Comparison of ENCODE assay signal across 30 mouse cellular contexts in genomic region chr6:124278291-124278690, GRCm38 (mm10). TPM values are rescaled to one million over a fixed set of nuclear protein-coding genes. Genes with fewer than 3 reads are reported as not detected.
DNase-seq lines count a peak whose midpoint lies in the region; ATAC-seq and TF ChIP-seq lines count a peak whose summit lies in the region.
"Had no signal": no experiment of that assay in that cellular context is flagged by ENCODE, and none has a peak within 500 bp of the region (broad histone marks: within the 10 kb centered on the region; RNA-seq: fewer than 3 reads in every experiment).

No protein-coding gene starts in this region.

- peak; percentile 93 for DNase-seq in heart, adult 11 months
- no peak for DNase-seq in heart, postnatal 14 days
- DNase-seq in liver, postnatal 0 days: no peak
- no peak for DNase-seq in liver, embryonic 11.5 days (ENCODE audit: low spot score)
- no peak for DNase-seq in left cerebral cortex, postnatal 14 days (ENCODE audit: low spot score in 2 of 2)
- no peak for DNase-seq in kidney, postnatal 4 days
- DNase-seq: adrenal gland, adult 2 months; adrenal gland, postnatal 10 days; adrenal gland, postnatal 25 days; cerebellum, adult 11 months; cerebellum, adult 18-20 months; cerebellum, adult 8-10 months; cerebellum, adult 9-11 months; cerebellum, postnatal 14 days; cerebellum, postnatal 36 days; embryo, embryonic 11 days had no signal

- H3K9me3 ChIP-seq in liver, postnatal 0 days (ENCODE audit: low read length): no peaks in the 10 kb centered on the region
- H3K9me3 ChIP-seq in liver, embryonic 11.5 days (ENCODE audit: control insufficient read depth, low read length): no peaks in the 10 kb centered on the region
- H3K9me3 ChIP-seq: embryonic facial prominence, embryonic 13.5 days; embryonic facial prominence, embryonic 15.5 days; forebrain, embryonic 10.5 days; forebrain, embryonic 12.5 days had no signal

- no peak for TF ChIP-seq CTCF in liver, postnatal 0 days (IDR thresholded peaks at IDR 0.05; ENCODE audit: low read depth)
- no peak for TF ChIP-seq CTCF in bone marrow macrophage, adult 2 months (IDR thresholded peaks at IDR 0.05; ENCODE audit: low read depth, low read length)

- no peak for TF ChIP-seq POLR2A in bone marrow macrophage, adult 2 months (IDR thresholded peaks at IDR 0.05; ENCODE audit: borderline replicate concordance, low read depth, low read length)

- H3K27me3 ChIP-seq in liver, postnatal 0 days (ENCODE audit: insufficient read depth, low read length): no peaks in the 10 kb centered on the region
- H3K27me3 ChIP-seq in liver, embryonic 11.5 days (replicated peaks; ENCODE audit: control insufficient read depth, insufficient read depth, low read length): no peaks in the 10 kb centered on the region
- H3K27me3 ChIP-seq: embryonic facial prominence, embryonic 13.5 days; embryonic facial prominence, embryonic 15.5 days; forebrain, embryonic 12.5 days had no signal

- no peaks in the 10 kb centered on the region for H3K4me1 ChIP-seq in liver, postnatal 0 days (ENCODE audit: insufficient read depth)
- H3K4me1 ChIP-seq in liver, embryonic 11.5 days (replicated peaks; ENCODE audit: control insufficient read depth, insufficient read depth, low read length): no peaks in the 10 kb centered on the region
- peaks cover 33% of the 10 kb centered on the region for H3K4me1 ChIP-seq in bone marrow macrophage, adult 2 months (ENCODE audit: control insufficient read depth, insufficient read depth, low read length)
- H3K4me1 ChIP-seq in brown adipose tissue, adult 24 weeks (ENCODE audit: control insufficient read depth, insufficient read depth, insufficient read length, low read length): no peaks in the 10 kb centered on the region
- H3K4me1 ChIP-seq: embryonic facial prominence, embryonic 13.5 days; embryonic facial prominence, embryonic 15.5 days; forebrain, embryonic 10.5 days; forebrain, embryonic 12.5 days had no signal

- no peak overlapping the region for H3K4me2 ChIP-seq in liver, postnatal 0 days (ENCODE audit: low read depth, low read length)
- H3K4me2 ChIP-seq in liver, embryonic 11.5 days: no peak overlapping the region
- H3K4me2 ChIP-seq: embryonic facial prominence, embryonic 13.5 days; embryonic facial prominence, embryonic 15.5 days; forebrain, embryonic 12.5 days had no signal

- ATAC-seq in liver, postnatal 0 days: no peak
- ATAC-seq in liver, embryonic 11.5 days (replicated peaks; ENCODE audit: low FRiP score): no peak
- ATAC-seq: forebrain, embryonic 14.5 days; forebrain, embryonic 16.5 days had no signal

- 65% methylated on average over 5 of the region's 5 CpGs for WGBS in liver, postnatal 0 days (ENCODE audit: insufficient replicate concordance)
- 69% methylated on average over 5 of the region's 5 CpGs for WGBS in liver, embryonic 11.5 days

- intact Hi-C loops in heart, postnatal 14 days (cut with DNase I): no loop called here
- intact Hi-C loops in left cerebral cortex, postnatal 14 days (cut with DNase I): no loop called here

- no peak for TF ChIP-seq EP300 in liver, postnatal 0 days (IDR thresholded peaks at IDR 0.05; ENCODE audit: low read depth)

- H3K9ac ChIP-seq in liver, postnatal 0 days (replicated peaks): no peak overlapping the region
- H3K9ac ChIP-seq in liver, embryonic 11.5 days (ENCODE audit: low read depth, low read length): no peak overlapping the region
- H3K9ac ChIP-seq: embryonic facial prominence, embryonic 13.5 days; embryonic facial prominence, embryonic 15.5 days; forebrain, embryonic 12.5 days had no signal

- H3K36me3 ChIP-seq in liver, postnatal 0 days (replicated peaks; ENCODE audit: insufficient read depth, low read length): no peaks in the 10 kb centered on the region
- H3K36me3 ChIP-seq in liver, embryonic 11.5 days (ENCODE audit: control insufficient read depth, insufficient read depth, low read length): no peaks in the 10 kb centered on the region
- H3K36me3 ChIP-seq: embryonic facial prominence, embryonic 13.5 days; embryonic facial prominence, embryonic 15.5 days; forebrain, embryonic 10.5 days; forebrain, embryonic 12.5 days had no signal

- no peak overlapping the region for H3K4me3 ChIP-seq in liver, postnatal 0 days (ENCODE audit: low read depth, low read length)
- no peak overlapping the region for H3K4me3 ChIP-seq in liver, embryonic 11.5 days (ENCODE audit: low read depth, low read length)
- no peak overlapping the region for H3K4me3 ChIP-seq in bone marrow macrophage, adult 2 months (ENCODE audit: insufficient read depth, low read length)
- H3K4me3 ChIP-seq in brown adipose tissue, adult 24 weeks (ENCODE audit: insufficient read depth, low read depth, low read length): no peak overlapping the region
- H3K4me3 ChIP-seq: embryonic facial prominence, embryonic 13.5 days; embryonic facial prominence, embryonic 15.5 days; erythroblast, embryonic 14.5 days; forebrain, embryonic 10.5 days; forebrain, embryonic 12.5 days had no signal

- H3K27ac ChIP-seq in liver, postnatal 0 days (ENCODE audit: low read depth): peak overlapping the region; percentile 16; the same call in 1 of the 2 replicates
- no peak overlapping the region for H3K27ac ChIP-seq in liver, embryonic 11.5 days (ENCODE audit: low read depth, low read length)
- H3K27ac ChIP-seq in bone marrow macrophage, adult 2 months (ENCODE audit: insufficient read depth, low read depth, low read length): peak overlapping the region; percentile 13; the same call in 1 of the 2 replicates
- H3K27ac ChIP-seq in brown adipose tissue, adult 24 weeks (replicated peaks; ENCODE audit: low read depth, low read length): peak overlapping the region; percentile 46
- H3K27ac ChIP-seq: embryonic facial prominence, embryonic 13.5 days; embryonic facial prominence, embryonic 15.5 days; forebrain, embryonic 10.5 days; forebrain, embryonic 12.5 days had no signal

RNA-seq across cellular contexts. Expression of gene Cd163, which starts 26.2 kb away (rescaled TPM):
- 10 to 100 TPM; 15.2 to 16.8 TPM for total RNA-seq in heart, postnatal 14 days (2021)
- polyA plus RNA-seq in liver, postnatal 0 days (2015; fragmentation: Nextera tagmentation; extraction: Ambion mirVana): 0.90 and 1.0 TPM in 2 replicates
- not detected in 2 replicates for polyA plus RNA-seq in liver, embryonic 11.5 days (2014; fragmentation: Nextera tagmentation; extraction: Ambion mirVana)
- polyA plus RNA-seq in bone marrow macrophage, adult 2 months (2012; ENCODE audit: insufficient read depth, insufficient read length, missing spikeins): 1.8 and 2.3 TPM in 2 replicates
- 6.8 and 12.0 TPM in 2 replicates for polyA plus RNA-seq in brown adipose tissue, adult 24 weeks (2012; ENCODE audit: insufficient read depth, insufficient read length, missing spikeins)
- total RNA-seq in left cerebral cortex, postnatal 14 days (2021): 1 to 10 TPM; 2.5 to 4.7 TPM
- polyA plus RNA-seq: embryonic facial prominence, embryonic 11.5 days; erythroblast, embryonic 14.5 days; forebrain, embryonic 10.5 days; forebrain, embryonic 12.5 days had no signal

RNA-seq across cellular contexts. Expression of gene Vmn2r27, which starts 46.6 kb away (rescaled TPM):
- not detected for total RNA-seq in heart, postnatal 14 days (2021)
- not detected in 2 replicates for polyA plus RNA-seq in liver, postnatal 0 days (2015; fragmentation: Nextera tagmentation; extraction: Ambion mirVana)
- polyA plus RNA-seq in liver, embryonic 11.5 days (2014; fragmentation: Nextera tagmentation; extraction: Ambion mirVana): not detected in 2 replicates
- polyA plus RNA-seq in bone marrow macrophage, adult 2 months (2012; ENCODE audit: insufficient read depth, insufficient read length, missing spikeins): not detected in 2 replicates
- not detected in 2 replicates for polyA plus RNA-seq in brown adipose tissue, adult 24 weeks (2012; ENCODE audit: insufficient read depth, insufficient read length, missing spikeins)
- not detected for total RNA-seq in left cerebral cortex, postnatal 14 days (2021)
- total RNA-seq: adrenal gland, adult 2 months; adrenal gland, postnatal 10 days; adrenal gland, postnatal 25 days; adrenal gland, postnatal 4 days; common myeloid progenitor, adult 5-6 weeks; MEL had no signal
- polyA plus RNA-seq: adrenal gland, adult 2 months; C2C12; embryonic facial prominence, embryonic 11.5 days; embryonic facial prominence, embryonic 13.5 days; embryonic facial prominence, embryonic 15.5 days; erythroblast, embryonic 14.5 days; forebrain, embryonic 10.5 days; forebrain, embryonic 12.5 days; forebrain, embryonic 14.5 days; forebrain, embryonic 16.5 days had no signal
